Mouse (Mus musculus) embryonic facial prominence, embryonic 15.5 days (tissue): ENCODE measurements around the gene Lingo2. TPM values are rescaled to one million over a fixed set of nuclear protein-coding genes. Genes with fewer than 3 reads are reported as not detected.

ENCODE experiments used
- ATAC-seq: fragments of 200-750 bp; cut with Nextera tagmentation; 2 replicates; pipeline ENCODE4 v1.8.0; 2017; ENCODE audit warnings: low read depth, moderate TSS enrichment; ENCODE audit not compliant: insufficient number of reproducible peaks, low FRiP score, low TSS enrichment
- H3K27ac ChIP-seq: fragments of 300-500 bp; sonication (generic); replicated peaks from 2 replicates; pipeline ENCODE4 v1.5.1; 2015; ENCODE audit warnings: mild to moderate bottlenecking, inconsistent platforms
- H3K27me3 ChIP-seq: fragments of 300-500 bp; sonication (generic); 2 replicates; pipeline ENCODE4 v1.6.1; 2015; ENCODE audit warnings: inconsistent platforms
- H3K36me3 ChIP-seq: fragments of 300-500 bp; sonication (generic); 2 replicates; pipeline ENCODE4 v1.6.1; 2015; ENCODE audit warnings: mild to moderate bottlenecking, inconsistent platforms
- H3K4me1 ChIP-seq: fragments of 300-500 bp; sonication (generic); 2 replicates; pipeline ENCODE4 v1.6.1; 2015; ENCODE audit warnings: inconsistent platforms
- H3K4me2 ChIP-seq: fragments of 300-500 bp; sonication (generic); replicated peaks from 2 replicates; pipeline ENCODE4 v1.6.1; 2015; ENCODE audit warnings: mild to moderate bottlenecking, inconsistent platforms
- H3K4me3 ChIP-seq: fragments of 300-500 bp; sonication (generic); replicated peaks from 2 replicates; pipeline ENCODE4 v1.5.1; 2015; ENCODE audit warnings: mild to moderate bottlenecking, inconsistent platforms
- H3K9ac ChIP-seq: fragments of 300-500 bp; sonication (generic); 2 replicates; pipeline ENCODE4 v1.6.1; 2015; ENCODE audit warnings: inconsistent platforms
- H3K9me3 ChIP-seq: fragments of 300-500 bp; sonication (generic); replicated peaks from 2 replicates; pipeline ENCODE4 v1.6.1; 2016; ENCODE audit warnings: inconsistent platforms
- WGBS: fragments of 180-500 bp; shearing (Covaris S2); methylation state at CpG from one replicate; pipeline ENCODE4 v1.1.7; 2015; 5-methylcytosine and 5-hydroxymethylcytosine counted together
- polyA plus RNA-seq: library from polyadenylated mRNA; unstranded; fragments of >200 nt; fragmentation: Nextera tagmentation; extraction: Ambion mirVana; gene quantifications from 2 replicates; pipeline ENCODE4 v1.2.1, GENCODE M21; 2015

Lingo2 gene
- polyA plus RNA-seq, 1 experiment from 2014 or later: 4.6 TPM

GRCm38 (mm10) chr4:36540664-36541360 lies 410.7 kb downstream of the Lingo2 start:
- ATAC-seq: no peak
- Histone ChIP-seq H3K9ac (no peak overlapping the region), H3K4me3 (no peak overlapping the region), H3K36me3 (no peaks in the 10 kb centered on the region), H3K27me3 (no peaks in the 10 kb centered on the region), H3K27ac (no peak overlapping the region), H3K4me1 (no peaks in the 10 kb centered on the region), H3K4me2 (no peak overlapping the region), H3K9me3 (no peaks in the 10 kb centered on the region)
- WGBS: 63% methylated on average over 2 of the region's 2 CpGs

GRCm38 (mm10) chr4:36533895-36534294 lies 417.7 kb downstream of the Lingo2 start:
- H3K27me3 ChIP-seq: no peaks in the 10 kb centered on the region
- WGBS: 68% methylated on average over 2 of the region's 2 CpGs
- no peak for ATAC-seq

DNA sequence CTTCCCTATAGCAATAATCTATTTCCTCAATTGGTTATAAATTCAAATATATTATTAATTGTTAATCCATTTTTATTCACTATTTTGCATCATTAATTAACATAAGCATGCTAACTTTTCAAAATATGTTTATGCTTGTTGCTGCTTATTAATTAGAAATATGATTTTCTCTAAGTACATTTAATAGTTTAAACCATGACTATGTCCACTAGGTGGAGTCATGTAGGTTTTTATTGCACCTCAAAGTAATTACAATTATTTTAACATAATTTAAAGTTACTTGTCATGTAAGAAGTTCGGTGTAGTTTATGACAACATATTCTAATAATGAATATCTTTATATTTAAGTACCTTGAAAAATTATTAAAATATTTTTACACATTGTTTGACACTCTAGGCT lies 461.3 kb downstream of the Lingo2 start:
- WGBS: 57% methylated on average over 1 of the region's 1 CpGs
- no peaks in the 10 kb centered on the region for H3K9me3 ChIP-seq
- no peak overlapping the region for H3K4me2 ChIP-seq
- H3K9ac ChIP-seq: no peak overlapping the region
- no peak overlapping the region for H3K4me3 ChIP-seq
- no peaks in the 10 kb centered on the region for H3K27me3 ChIP-seq
- H3K4me1 ChIP-seq: no peaks in the 10 kb centered on the region
- H3K27ac ChIP-seq: no peak overlapping the region
- no peak for ATAC-seq
- H3K36me3 ChIP-seq: no peaks in the 10 kb centered on the region

More at GRCm38 (mm10) chr4:36533895-36534294, 417.7 kb downstream of the Lingo2 start:
- Histone ChIP-seq H3K4me2 (no peak overlapping the region), H3K9ac (no peak overlapping the region), H3K4me3 (no peak overlapping the region), H3K36me3 (no peaks in the 10 kb centered on the region), H3K4me1 (no peaks in the 10 kb centered on the region), H3K27ac (no peak overlapping the region), H3K9me3 (no peaks in the 10 kb centered on the region)

- Histone ChIP-seq H3K27me3 (no peaks in the 10 kb centered on the region), H3K4me3 (no peak overlapping the region), H3K27ac (no peak overlapping the region), H3K4me1 (no peaks in the 10 kb centered on the region), H3K9ac (no peak overlapping the region), H3K4me2 (no peak overlapping the region), H3K36me3 (no peaks in the 10 kb centered on the region), H3K9me3 (no peaks in the 10 kb centered on the region)
- 82% methylated on average over 3 of the region's 3 CpGs for WGBS
- no peak for ATAC-seq
Observed at GRCm38 (mm10) chr4:36435211-36435610, 516.3 kb downstream of the Lingo2 start.

- 51% methylated on average over 5 of the region's 5 CpGs for WGBS
- no peak overlapping the region for H3K4me3 ChIP-seq
- H3K27ac ChIP-seq: no peak overlapping the region
- no peak overlapping the region for H3K4me2 ChIP-seq
- no peaks in the 10 kb centered on the region for H3K36me3 ChIP-seq
- H3K9me3 ChIP-seq: no peaks in the 10 kb centered on the region
- no peak for ATAC-seq
- H3K27me3 ChIP-seq: no peaks in the 10 kb centered on the region
- no peak overlapping the region for H3K9ac ChIP-seq
- H3K4me1 ChIP-seq: no peaks in the 10 kb centered on the region
Observed at GRCm38 (mm10) chr4:36426192-36426591, 525.4 kb downstream of the Lingo2 start.

DNA sequence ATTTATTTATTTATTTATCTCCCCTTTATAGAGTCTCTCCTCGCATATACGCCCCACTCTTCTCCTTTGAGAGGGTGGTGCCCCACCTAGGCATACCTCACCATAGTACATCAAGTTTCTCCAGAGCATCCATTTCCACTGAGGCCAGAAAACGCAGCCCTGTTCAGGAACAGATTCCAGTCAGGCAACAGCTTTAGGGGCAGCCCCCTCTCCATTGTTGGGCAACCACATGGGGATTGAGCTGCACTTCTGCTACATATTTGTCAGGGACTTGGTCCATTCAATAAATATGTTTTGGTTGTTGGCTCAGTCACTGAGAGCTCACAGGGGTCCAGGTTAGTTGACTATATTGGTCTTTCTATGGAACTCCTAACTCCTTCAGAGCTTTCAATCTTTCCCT lies 544.2 kb downstream of the Lingo2 start:
- no peak overlapping the region for H3K27ac ChIP-seq
- WGBS: 89% methylated on average over 3 of the region's 3 CpGs
- no peak overlapping the region for H3K4me3 ChIP-seq
- no peak overlapping the region for H3K4me2 ChIP-seq
- no peaks in the 10 kb centered on the region for H3K4me1 ChIP-seq
- H3K36me3 ChIP-seq: no peaks in the 10 kb centered on the region
- H3K27me3 ChIP-seq: no peaks in the 10 kb centered on the region
- H3K9ac ChIP-seq: no peak overlapping the region
- H3K9me3 ChIP-seq: no peaks in the 10 kb centered on the region
- ATAC-seq: no peak

- Histone ChIP-seq H3K9me3 (no peaks in the 10 kb centered on the region), H3K4me1 (no peaks in the 10 kb centered on the region), H3K36me3 (no peaks in the 10 kb centered on the region), H3K27ac (no peak overlapping the region), H3K9ac (no peak overlapping the region), H3K4me2 (no peak overlapping the region), H3K27me3 (no peaks in the 10 kb centered on the region), H3K4me3 (no peak overlapping the region)
- no peak for ATAC-seq
- 91% methylated on average over 3 of the region's 3 CpGs for WGBS
Observed at GRCm38 (mm10) chr4:36368925-36369324, 582.6 kb downstream of the Lingo2 start.

DNA sequence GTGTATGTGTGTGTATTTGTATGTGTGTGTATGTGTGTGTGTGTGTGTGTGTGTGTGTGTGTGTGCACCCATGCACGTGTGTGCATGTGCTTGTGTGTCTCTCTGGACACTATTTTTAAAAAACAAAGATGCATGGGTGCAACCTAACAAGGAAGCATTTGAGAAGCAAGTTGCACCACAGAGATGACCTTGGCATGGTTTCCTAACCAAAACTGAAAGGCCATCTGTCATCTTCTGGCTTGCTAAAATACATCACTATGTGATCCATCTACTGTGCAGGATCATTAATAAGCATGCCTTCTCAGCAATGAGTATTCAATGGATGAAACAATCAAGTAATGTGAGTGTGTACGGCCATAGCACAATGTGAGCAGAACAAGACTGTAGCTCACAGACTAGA lies 597.1 kb downstream of the Lingo2 start:
- Histone ChIP-seq H3K4me3 (no peak overlapping the region), H3K36me3 (no peaks in the 10 kb centered on the region), H3K27ac (no peak overlapping the region), H3K9ac (no peak overlapping the region), H3K4me2 (no peak overlapping the region), H3K9me3 (no peaks in the 10 kb centered on the region), H3K4me1 (no peaks in the 10 kb centered on the region), H3K27me3 (no peaks in the 10 kb centered on the region)
- no peak for ATAC-seq
- WGBS: 64% methylated on average over 2 of the region's 2 CpGs

DNA sequence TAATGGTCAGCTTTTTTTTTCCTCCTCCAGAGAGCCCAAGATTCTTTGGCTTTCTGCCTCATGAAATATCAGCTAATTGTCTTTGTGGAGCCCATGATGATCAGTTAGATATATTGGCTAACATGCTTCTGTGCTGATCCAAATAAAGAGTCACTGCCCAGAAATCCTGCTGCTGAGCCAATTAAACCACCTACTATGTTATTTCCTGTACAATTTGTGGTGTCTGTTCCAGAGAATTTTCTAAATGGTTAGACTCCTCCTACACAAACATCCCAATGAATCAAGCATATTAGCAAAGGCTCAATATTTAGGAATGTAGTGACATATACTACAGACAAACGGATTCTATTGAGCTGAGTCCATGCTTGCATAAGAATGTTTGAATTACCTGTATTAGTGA lies 619.8 kb downstream of the Lingo2 start:
- H3K27me3 ChIP-seq: no peaks in the 10 kb centered on the region
- no peak for ATAC-seq
- H3K4me2 ChIP-seq: no peak overlapping the region
- no peaks in the 10 kb centered on the region for H3K9me3 ChIP-seq
- no peak overlapping the region for H3K9ac ChIP-seq
- H3K27ac ChIP-seq: no peak overlapping the region
- no peaks in the 10 kb centered on the region for H3K4me1 ChIP-seq
- H3K4me3 ChIP-seq: no peak overlapping the region
- WGBS: 75% methylated on average over 1 of the region's 1 CpGs
- no peaks in the 10 kb centered on the region for H3K36me3 ChIP-seq

DNA sequence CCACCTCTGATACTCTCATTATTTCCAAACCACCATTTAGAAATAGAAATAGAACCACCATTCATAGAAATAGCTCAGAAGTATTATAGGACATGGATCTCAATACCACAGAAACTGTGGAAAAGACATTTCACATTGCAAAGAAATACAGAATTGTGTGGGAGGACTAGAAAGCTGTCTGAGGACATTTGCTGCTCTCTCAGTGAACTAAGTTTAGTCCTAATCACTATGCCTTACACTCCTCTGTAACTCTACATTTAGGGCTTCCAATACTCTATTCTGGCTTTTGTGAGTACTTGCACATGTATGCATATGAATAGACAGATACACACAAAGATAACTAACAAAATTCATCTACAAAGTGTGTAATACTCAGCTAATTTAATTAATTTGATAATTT lies 625.9 kb downstream of the Lingo2 start:
- H3K4me3 ChIP-seq: no peak overlapping the region
- H3K4me2 ChIP-seq: no peak overlapping the region
- no peaks in the 10 kb centered on the region for H3K27me3 ChIP-seq
- H3K9ac ChIP-seq: no peak overlapping the region
- no peaks in the 10 kb centered on the region for H3K36me3 ChIP-seq
- no peak overlapping the region for H3K27ac ChIP-seq
- no peaks in the 10 kb centered on the region for H3K4me1 ChIP-seq
- no peaks in the 10 kb centered on the region for H3K9me3 ChIP-seq
- ATAC-seq: no peak

- H3K36me3 ChIP-seq: no peaks in the 10 kb centered on the region
- no peak overlapping the region for H3K4me3 ChIP-seq
- H3K27ac ChIP-seq: no peak overlapping the region
- no peaks in the 10 kb centered on the region for H3K9me3 ChIP-seq
- ATAC-seq: no peak
- no peak overlapping the region for H3K4me2 ChIP-seq
- 72% methylated on average over 2 of the region's 2 CpGs for WGBS
- H3K9ac ChIP-seq: no peak overlapping the region
- H3K4me1 ChIP-seq: no peaks in the 10 kb centered on the region
- no peaks in the 10 kb centered on the region for H3K27me3 ChIP-seq
Observed at GRCm38 (mm10) chr4:36313067-36313466, 638.5 kb downstream of the Lingo2 start.

DNA sequence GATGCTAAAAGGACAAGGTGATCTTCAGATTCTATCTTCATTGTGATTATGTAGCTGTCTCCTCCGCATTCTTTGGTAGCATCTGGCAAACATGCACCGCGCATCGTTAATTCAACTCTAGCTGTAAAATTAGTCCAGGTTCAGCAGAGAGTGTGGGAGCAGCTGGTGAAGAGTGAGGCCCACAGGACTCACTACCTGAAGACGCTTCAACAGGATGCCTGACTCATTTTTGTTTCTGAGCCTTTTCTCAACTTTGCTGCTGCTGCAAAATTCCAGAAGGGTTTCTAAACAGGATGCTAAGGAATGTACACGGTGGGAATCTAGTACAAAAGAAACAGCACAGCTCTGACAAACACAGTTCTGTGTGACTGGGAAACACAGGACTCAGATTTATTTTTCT lies 640.1 kb downstream of the Lingo2 start:
- H3K4me1 ChIP-seq: no peaks in the 10 kb centered on the region
- H3K36me3 ChIP-seq: no peaks in the 10 kb centered on the region
- H3K9ac ChIP-seq: no peak overlapping the region
- 75% methylated on average over 6 of the region's 6 CpGs for WGBS
- ATAC-seq: no peak
- H3K4me3 ChIP-seq: no peak overlapping the region
- H3K9me3 ChIP-seq: no peaks in the 10 kb centered on the region
- H3K27ac ChIP-seq: no peak overlapping the region
- no peak overlapping the region for H3K4me2 ChIP-seq
- H3K27me3 ChIP-seq: no peaks in the 10 kb centered on the region
